Mouse (Mus musculus) adrenal gland, adult 8-10 months (tissue): ENCODE measurements around the gene Thada. TPM values are rescaled to one million over a fixed set of nuclear protein-coding genes. Genes with fewer than 3 reads are reported as not detected.
"Not testable (repeated sequence)": the region's sequence is repeated elsewhere in the genome, so short reads cannot be mapped to it uniquely, and the experiment has no call there.

ENCODE experiments used
- DNase-seq: peaks from one replicate; pipeline ENCODE4 v3.0.0; 2022
- total RNA-seq, 4 experiments: library from RNA; stranded (reverse); gene quantifications; 2 replicates each; pipeline ENCODE4 v1.2.4; 2022

Gene Thada
- total RNA-seq, 4 experiments from 2014 or later: 15.7 to 32.1 (median 19.0) TPM

DNA sequence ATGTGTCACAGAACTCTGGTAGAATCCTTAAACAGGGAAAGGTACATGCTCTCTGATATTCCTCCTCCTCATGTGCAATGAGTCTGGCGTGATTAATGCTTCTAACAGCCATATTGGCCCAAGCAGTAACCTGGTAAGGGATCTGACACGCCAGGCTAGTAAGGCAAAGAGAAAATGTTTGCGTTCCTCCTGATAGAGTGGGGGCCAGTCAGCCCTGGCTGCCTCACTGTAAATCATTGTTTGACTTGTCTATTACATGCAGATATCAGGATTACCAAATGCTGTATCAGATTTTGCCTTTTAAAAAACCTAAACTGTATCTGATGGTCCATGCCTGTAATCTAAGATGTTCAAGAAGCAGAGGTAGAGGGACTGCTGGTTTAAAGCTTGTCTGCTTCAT, 252.5 kb downstream of the Thada start:
- DNase-seq: no peak

- DNase-seq: no peak
Measured at GRCm38 (mm10) chr17:84207611-84208010, 258.4 kb downstream of the Thada start.

- no peak for DNase-seq
Measured at GRCm38 (mm10) chr17:84206239-84206638, 259.8 kb downstream of the Thada start.

DNA sequence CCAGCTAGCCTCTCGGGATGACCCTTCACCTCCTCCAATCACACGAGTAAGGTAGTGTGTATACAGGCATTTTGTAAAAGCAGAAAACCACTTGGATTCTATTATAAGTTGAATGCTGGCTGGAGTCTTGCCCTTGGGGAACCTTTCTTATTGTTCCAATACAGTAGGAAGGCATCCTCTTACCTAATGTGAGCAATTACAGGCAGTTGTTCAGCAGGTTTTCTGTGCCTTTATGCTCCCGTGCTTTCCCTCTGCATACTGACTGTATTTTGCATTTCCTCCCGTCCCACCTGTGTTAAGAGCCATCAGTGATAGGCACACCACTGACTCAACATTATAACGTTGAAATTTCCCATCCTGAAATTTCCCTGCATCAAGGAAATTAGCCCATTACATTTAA, 261.0 kb downstream of the Thada start:
- no peak for DNase-seq

GRCm38 (mm10) chr17:84203340-84203739, 262.7 kb downstream of the Thada start:
- DNase-seq: no peak

- no peak for DNase-seq
Measured at GRCm38 (mm10) chr17:84201183-84201582, 264.8 kb downstream of the Thada start.

GRCm38 (mm10) chr17:84197912-84198344, 268.1 kb downstream of the Thada start:
- no peak for DNase-seq

- no peak for DNase-seq
Measured at GRCm38 (mm10) chr17:84196329-84196728, 269.7 kb downstream of the Thada start.

GRCm38 (mm10) chr17:84195835-84196234, 270.2 kb downstream of the Thada start:
- no peak for DNase-seq

GRCm38 (mm10) chr17:84195003-84195395, 271.0 kb downstream of the Thada start:
- no peak for DNase-seq

GRCm38 (mm10) chr17:84194282-84195002, 271.6 kb downstream of the Thada start:
- DNase-seq: no peak

DNA sequence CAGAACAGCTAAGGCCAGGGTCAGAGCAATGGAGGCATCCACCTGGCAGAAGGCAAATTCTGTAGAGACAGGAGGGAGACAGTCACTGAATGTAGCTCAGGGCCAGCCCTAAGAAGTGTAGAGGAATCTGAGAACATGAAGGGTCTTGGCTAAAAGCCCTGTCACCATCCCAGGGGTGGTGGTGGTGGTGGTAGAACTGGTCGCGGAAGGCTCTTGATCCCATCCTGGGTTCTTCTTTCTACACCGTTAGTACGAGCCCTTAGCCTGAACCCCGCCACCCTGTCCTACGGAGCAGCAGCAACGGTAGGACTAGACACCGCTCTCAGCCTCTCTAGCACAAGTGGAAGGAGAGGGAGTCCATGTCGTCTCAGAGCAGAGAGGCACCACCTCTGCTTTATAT, 272.6 kb downstream of the Thada start:
- DNase-seq: no peak

- no peak for DNase-seq
Measured at GRCm38 (mm10) chr17:84191946-84192345, 274.1 kb downstream of the Thada start.

- DNase-seq: peak; percentile 70
Measured at GRCm38 (mm10) chr17:84190885-84191284, 275.1 kb downstream of the Thada start.

DNA sequence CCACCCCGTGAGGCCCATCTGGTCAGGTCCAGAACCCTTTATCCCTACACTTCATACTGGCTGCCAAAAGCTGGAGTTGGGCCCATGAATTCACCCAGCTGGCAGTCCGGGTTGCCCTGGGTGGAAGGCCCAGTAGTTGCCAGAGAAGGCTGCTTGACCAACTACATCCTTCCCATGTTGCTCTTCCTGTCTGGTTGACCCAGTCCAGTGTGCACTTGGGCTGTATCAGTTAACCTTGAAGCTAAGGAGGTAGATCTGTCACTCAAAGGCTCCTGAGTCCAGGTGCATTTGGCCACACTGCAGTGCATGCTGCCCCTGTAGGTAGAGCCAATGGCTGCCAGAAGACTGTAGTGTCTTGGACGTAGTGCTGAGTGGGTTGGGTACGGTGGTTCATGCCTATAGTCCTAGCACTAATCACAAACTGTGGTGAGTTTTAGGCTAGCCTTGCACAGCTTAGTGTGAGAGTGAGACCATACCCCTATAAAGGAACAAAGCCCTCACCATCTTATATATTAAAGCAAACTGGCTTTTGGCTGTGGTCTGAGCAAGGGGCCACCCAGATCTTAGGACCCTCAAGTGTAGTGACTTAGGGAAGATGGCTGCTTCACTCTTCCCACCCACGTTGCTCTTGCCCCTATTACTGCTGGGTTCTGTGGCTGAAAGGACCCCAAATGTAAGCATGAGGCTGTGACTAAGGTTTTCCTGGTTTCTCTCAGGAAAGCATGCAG, 276.7 kb downstream of the Thada start:
- DNase-seq: peak; percentile 50

DNA sequence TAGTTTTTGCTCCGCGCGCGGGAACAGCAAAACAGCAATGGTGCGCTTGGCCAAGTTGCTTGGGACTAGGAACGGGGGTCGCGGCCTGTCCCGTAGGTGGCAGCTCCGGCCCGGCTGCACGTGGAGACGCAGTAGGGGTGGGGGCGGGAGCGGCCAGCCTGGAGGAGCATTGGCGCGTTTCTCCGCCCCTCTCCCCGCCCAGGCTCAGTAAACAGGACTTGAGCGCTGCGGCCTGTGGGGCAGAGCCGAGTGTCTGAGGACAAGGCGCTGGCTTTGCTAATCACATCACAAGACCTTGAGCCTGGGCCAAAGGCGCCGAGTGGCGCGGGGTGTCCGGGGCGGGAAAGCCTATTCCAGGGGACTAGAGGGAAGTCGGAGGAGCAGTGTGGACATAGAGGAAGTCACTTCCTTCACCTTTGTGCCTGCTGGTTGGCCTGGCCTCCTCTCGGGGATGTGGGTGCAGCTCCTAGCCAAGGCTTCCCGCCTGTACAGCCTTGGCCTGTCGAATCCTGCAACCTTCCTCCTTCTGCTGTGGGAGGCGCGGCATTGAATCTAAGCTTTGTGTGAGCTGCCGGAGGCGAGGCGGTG, 277.5 kb downstream of the Thada start:
- DNase-seq: peak; percentile 98

- peak; percentile 95 for DNase-seq
Measured at GRCm38 (mm10) chr17:84187727-84188373, 278.2 kb downstream of the Thada start, which contains the start of gene Zfp36l2. Gene Zfp36l2 (minus strand): TSS chr17:84187947.

- not testable (repeated sequence) for DNase-seq
Measured at GRCm38 (mm10) chr17:84187264-84187663, 278.7 kb downstream of the Thada start.

DNA sequence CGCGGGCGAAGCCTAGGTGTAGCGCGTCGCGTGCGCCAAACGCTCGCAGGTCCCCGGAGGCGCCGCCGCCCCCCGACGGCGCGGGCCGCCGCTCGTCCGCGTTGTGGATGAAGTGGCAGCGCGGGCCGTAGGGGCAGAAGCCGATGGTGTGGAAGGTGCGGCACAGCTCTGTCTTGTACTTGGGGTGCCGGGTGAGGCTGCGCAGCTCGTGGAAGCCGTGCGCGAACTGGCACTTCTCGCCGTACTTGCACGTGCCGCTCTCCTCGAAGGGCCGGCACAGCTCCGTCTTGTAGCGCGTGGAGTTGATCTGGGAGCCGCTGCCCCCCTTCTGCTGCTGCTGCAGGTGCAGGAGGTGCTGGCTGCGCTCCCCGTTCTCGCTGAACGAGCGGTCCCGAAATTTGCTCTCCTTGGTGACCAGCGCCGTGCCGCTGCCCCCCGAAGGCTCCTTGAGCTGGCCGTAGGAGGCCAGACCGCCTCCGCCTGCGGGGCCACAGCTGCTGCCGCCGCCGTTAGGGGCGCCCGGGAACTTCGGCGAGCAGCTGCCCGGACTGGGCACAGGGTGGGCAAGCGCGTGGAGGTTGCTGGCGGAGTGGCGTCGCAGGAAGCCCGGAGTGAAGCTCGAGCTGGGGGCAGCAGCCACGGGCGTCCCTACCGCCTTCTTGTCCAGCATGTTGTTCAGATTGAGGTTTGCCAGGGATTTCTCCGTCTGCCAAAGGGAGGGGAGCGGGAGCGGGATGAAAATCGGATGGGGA, 279.4 kb downstream of the Thada start:
- DNase-seq: peak; percentile 61

DNA sequence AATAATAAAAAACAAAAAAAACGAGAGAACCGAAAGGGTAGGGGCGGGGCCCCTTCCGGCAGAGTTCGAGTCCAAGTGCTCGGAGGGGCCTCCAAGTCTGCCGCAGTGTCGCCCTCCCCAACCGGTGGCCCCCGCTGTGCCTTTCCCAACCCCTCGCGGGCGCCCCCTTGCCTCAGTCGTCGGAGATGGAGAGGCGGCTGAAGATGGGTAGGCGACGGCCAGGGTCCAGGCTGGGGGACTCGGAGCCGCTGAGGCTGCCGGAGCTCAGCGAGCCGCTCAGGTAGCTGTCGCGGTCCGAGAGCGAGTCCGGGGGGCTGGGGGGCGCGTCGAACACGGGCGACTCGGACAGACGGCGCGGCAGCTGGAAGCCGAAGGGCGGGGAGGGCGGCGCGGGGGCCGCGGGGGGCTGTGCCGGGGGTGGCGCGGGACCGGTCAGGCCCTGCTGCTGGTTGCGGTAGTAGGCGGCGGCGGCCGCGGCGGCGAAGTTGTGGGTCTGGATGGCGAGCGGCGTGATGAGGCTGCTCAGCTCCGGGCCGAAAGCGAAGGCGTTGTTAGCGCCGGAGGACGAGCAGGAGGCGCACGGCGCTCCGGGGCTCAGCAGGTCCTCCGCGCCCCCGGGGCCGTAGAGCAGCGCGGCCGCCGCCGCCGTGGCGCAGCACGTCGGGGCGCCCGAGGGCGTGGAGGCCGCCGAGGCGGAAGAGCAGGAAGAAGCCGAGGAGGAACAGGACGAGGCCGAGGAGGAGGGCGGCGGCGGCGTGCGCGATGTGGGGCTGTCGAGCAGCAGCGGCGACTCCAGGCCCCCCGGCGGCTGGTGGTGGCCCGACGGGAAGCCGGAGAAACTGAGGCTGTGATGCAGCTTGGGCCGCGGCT, 280.2 kb downstream of the Thada start:
- DNase-seq: peak; percentile 42

DNA sequence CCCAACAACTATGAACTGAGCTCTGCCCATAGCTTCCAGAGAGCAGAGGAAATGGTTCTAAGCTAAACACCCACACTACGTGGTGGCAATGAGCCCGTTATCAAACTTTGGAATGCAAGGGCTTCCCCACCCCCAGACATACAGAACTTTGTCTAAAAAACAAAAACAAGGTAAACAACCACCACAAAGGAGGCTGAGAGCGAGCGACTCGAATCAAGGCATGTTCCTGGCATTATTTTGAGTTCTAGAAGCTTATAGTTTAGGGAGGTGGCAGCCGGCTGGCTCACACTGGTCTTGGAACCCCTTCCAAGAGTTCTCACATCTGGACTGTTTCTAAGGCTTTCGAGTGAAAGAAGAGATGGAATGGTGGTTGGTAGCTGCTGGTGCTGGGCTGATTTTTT, 281.0 kb downstream of the Thada start:
- no peak for DNase-seq
